Mouse (Mus musculus): ENCODE data around the gene Fat2. TPM values are rescaled to one million over a fixed set of nuclear protein-coding genes. Genes with fewer than 3 reads are reported as not detected.

Gene Fat2
- polyA plus RNA-seq, 1 experiment from 2014 or later = 0.05 TPM

- Histone ChIP-seq H3K9ac (ENCODE audit: low read depth, low read length) (no peak overlapping the region), H3K27me3 (ENCODE audit: insufficient read depth, low read length) (no peaks in the 10 kb centered on the region), H3K36me3 (ENCODE audit: insufficient read depth, low read length) (no peaks in the 10 kb centered on the region), H3K4me3 (replicated peaks; ENCODE audit: low read depth, low read length) (no peak overlapping the region), H3K27ac (no peak overlapping the region), H3K9me3 (replicated peaks; ENCODE audit: low read length) (no peaks in the 10 kb centered on the region), H3K4me2 (ENCODE audit: low read length) (no peak overlapping the region), H3K4me1 (replicated peaks; ENCODE audit: insufficient read depth, low read length) (no peaks in the 10 kb centered on the region)
- 87% methylated on average over 4 of the region's 4 CpGs for WGBS
- TF ChIP-seq CTCF (IDR thresholded peaks at IDR 0.05; ENCODE audit: low read depth) = no peak
- no peak for ATAC-seq (replicated peaks; ENCODE audit: low FRiP score, low read depth)
- no peak for DNase-seq (ENCODE audit: low spot score)
Measured at GRCm38 (mm10) chr11:55334545-55334944, 1.8 kb downstream of the Fat2 start.

DNA sequence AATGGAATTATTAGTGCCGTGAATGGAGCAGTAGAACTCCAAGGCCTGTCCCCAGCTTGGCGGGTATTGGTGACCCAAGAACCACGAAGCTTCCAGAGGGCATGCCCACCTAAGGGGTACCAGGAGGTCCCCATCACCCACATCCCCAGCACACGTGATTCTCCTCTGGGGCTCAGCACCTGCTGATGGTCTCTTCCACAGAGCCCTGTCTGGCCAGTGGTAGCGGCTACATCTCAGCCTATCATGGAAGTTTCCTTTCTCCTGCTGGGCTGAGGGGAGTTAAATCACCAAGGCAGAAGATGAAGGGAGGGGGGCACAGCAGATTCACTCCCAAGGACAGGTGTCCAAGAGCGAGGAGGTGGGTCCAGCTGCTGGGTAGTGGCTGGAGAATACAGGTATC lies 2.3 kb downstream of the Fat2 start:
- Histone ChIP-seq H3K4me1 (replicated peaks; ENCODE audit: insufficient read depth, low read length) (no peaks in the 10 kb centered on the region), H3K27me3 (ENCODE audit: insufficient read depth, low read length) (no peaks in the 10 kb centered on the region), H3K9me3 (replicated peaks; ENCODE audit: low read length) (no peaks in the 10 kb centered on the region), H3K9ac (ENCODE audit: low read depth, low read length) (no peak overlapping the region), H3K4me3 (replicated peaks; ENCODE audit: low read depth, low read length) (no peak overlapping the region), H3K36me3 (ENCODE audit: insufficient read depth, low read length) (no peaks in the 10 kb centered on the region), H3K27ac (no peak overlapping the region), H3K4me2 (ENCODE audit: low read length) (no peak overlapping the region)
- ATAC-seq (replicated peaks; ENCODE audit: low FRiP score, low read depth) (no peak), DNase-seq (ENCODE audit: low spot score) (no peak)
- no peak for TF ChIP-seq CTCF (IDR thresholded peaks at IDR 0.05; ENCODE audit: low read depth)
- 84% methylated on average over 6 of the region's 6 CpGs for WGBS

DNA sequence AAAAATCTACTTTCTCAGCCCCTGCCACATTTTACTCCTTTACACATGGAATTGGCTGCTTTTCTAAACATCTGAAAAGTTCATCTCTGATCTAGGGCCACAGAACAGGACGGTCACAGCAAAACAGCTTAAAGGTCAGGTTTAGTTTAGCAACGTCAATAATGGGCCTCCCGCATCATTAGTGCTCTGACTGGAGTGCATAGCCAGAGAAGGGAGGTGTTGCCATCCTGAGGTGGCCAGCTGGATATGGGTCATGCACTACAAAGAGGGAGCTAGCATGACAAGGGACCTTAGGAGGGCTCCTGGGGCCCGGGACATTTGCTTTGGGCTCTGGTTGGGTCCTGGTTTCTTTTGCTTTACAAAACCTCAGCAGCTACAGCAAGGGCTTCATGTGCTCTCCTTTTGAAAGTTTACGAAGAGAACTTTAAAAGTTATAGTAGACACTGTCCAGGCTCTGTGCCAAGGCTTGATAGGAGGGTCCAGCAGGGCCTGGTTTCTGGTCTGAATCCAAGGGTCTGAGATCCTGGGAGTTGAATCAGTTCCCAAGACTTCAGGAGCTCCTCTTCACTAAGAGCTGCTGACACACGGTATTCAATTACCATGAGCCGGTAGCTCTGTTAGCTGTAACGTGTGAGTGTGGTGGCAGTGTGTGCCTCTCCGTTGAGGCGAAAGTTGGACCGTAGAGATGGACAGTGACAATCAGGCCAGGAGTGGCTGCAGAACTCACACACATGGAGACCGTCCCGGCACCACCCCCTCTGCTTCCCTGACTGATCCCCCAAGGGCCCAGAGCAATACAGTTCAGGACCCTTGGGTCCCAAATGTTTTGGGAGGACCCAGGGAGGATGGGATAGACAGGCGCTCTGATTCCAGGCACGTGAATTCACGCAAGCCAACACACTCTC lies 6.2 kb downstream of the Fat2 start:
- no peak overlapping the region for H3K4me3 ChIP-seq (replicated peaks; ENCODE audit: low read depth, low read length)
- no peak overlapping the region for H3K27ac ChIP-seq
- no peaks in the 10 kb centered on the region for H3K27me3 ChIP-seq (ENCODE audit: insufficient read depth, low read length)
- H3K36me3 ChIP-seq (ENCODE audit: insufficient read depth, low read length) = no peaks in the 10 kb centered on the region
- no peak for ATAC-seq (replicated peaks; ENCODE audit: low FRiP score, low read depth)
- H3K9ac ChIP-seq (ENCODE audit: low read depth, low read length) = no peak overlapping the region
- H3K4me1 ChIP-seq (replicated peaks; ENCODE audit: insufficient read depth, low read length) = no peaks in the 10 kb centered on the region
- no peaks in the 10 kb centered on the region for H3K9me3 ChIP-seq (replicated peaks; ENCODE audit: low read length)
- DNase-seq (ENCODE audit: low spot score) = peak; percentile 65
- 43% methylated on average over 16 of the region's 16 CpGs for WGBS
- no peak overlapping the region for H3K4me2 ChIP-seq (ENCODE audit: low read length)
- no peak for TF ChIP-seq CTCF (IDR thresholded peaks at IDR 0.05; ENCODE audit: low read depth)

DNA sequence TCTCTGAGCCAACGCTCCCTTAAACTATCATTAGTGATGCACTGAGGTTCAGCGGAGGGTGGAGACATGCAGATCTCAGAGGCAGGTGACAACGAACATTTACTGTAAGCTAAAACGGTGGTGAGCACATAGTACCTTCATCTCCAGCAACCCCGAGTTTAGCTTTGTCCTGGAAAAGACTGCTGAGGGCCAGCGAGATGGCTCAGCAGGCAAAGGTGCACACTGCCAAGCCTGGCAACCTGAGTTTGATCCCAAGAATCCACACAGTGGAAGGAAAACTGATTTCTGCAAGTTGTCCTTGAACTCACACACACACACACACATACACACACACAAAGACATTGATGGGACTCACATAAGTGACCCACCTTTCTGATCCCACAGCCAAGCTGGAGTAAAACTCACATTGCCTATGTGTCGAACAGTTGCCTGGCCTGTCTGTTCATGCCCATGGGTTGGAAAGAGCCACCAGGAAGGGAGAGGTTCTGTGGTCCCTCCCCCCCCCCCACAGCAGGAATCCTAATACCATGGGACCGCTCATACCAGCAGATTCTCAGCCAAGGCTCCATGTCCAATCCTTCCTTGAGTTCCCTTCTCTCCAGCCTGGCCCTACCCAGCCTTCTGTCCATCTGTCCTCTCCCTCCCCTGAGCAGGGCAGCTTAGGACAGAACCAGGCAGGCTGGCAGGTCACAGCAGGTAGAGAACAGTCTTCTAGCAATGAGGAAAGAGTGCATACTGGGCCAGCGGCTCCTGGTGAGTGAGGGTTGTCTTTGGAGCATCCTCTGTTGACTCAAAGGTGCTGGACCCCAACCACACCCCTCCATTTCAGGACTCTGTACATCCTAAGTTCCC lies 8.6 kb downstream of the Fat2 start:
- TF ChIP-seq CTCF (IDR thresholded peaks at IDR 0.05; ENCODE audit: low read depth) = no peak
- 85% methylated on average over 9 of the region's 9 CpGs for WGBS
- Histone ChIP-seq H3K27me3 (ENCODE audit: insufficient read depth, low read length) (no peaks in the 10 kb centered on the region), H3K27ac (no peak overlapping the region), H3K4me2 (ENCODE audit: low read length) (no peak overlapping the region), H3K9ac (ENCODE audit: low read depth, low read length) (no peak overlapping the region), H3K36me3 (ENCODE audit: insufficient read depth, low read length) (no peaks in the 10 kb centered on the region), H3K4me1 (replicated peaks; ENCODE audit: insufficient read depth, low read length) (no peaks in the 10 kb centered on the region), H3K4me3 (replicated peaks; ENCODE audit: low read depth, low read length) (no peak overlapping the region), H3K9me3 (replicated peaks; ENCODE audit: low read length) (no peaks in the 10 kb centered on the region)
- DNase-seq (ENCODE audit: low spot score) (no peak), ATAC-seq (replicated peaks; ENCODE audit: low FRiP score, low read depth) (no peak)

DNA sequence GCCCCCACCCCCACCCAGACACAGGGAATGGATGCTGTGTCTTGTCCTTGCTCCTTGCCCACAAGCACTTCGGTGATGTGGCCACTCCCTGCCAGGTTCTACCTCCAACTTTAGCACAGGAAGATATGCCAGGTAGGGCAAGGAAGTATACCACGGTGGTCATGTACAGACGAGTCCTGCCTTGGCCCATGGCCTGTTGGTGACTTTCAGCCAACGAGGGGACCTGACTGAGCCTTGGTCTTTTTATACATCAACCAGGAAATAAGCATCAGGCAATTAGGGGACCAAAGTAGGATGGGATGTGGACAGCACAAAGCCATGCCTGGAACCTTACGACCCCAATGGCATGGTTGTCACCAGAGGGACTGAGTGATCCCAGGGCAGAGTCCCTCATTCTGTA lies 9.3 kb downstream of the Fat2 start:
- no peak for DNase-seq (ENCODE audit: low spot score)
- H3K4me2 ChIP-seq (ENCODE audit: low read length) = no peak overlapping the region
- no peak overlapping the region for H3K27ac ChIP-seq
- H3K4me1 ChIP-seq (replicated peaks; ENCODE audit: insufficient read depth, low read length) = no peaks in the 10 kb centered on the region
- no peak overlapping the region for H3K4me3 ChIP-seq (replicated peaks; ENCODE audit: low read depth, low read length)
- no peak for TF ChIP-seq CTCF (IDR thresholded peaks at IDR 0.05; ENCODE audit: low read depth)
- H3K36me3 ChIP-seq (ENCODE audit: insufficient read depth, low read length) = no peaks in the 10 kb centered on the region
- no peaks in the 10 kb centered on the region for H3K27me3 ChIP-seq (ENCODE audit: insufficient read depth, low read length)
- WGBS = 81% methylated on average over 5 of the region's 5 CpGs
- ATAC-seq (replicated peaks; ENCODE audit: low FRiP score, low read depth) = no peak
- H3K9ac ChIP-seq (ENCODE audit: low read depth, low read length) = no peak overlapping the region
- H3K9me3 ChIP-seq (replicated peaks; ENCODE audit: low read length) = no peaks in the 10 kb centered on the region

- Histone ChIP-seq H3K9ac (ENCODE audit: low read depth, low read length) (no peak overlapping the region), H3K4me2 (ENCODE audit: low read length) (no peak overlapping the region), H3K4me1 (replicated peaks; ENCODE audit: insufficient read depth, low read length) (no peaks in the 10 kb centered on the region), H3K27me3 (ENCODE audit: insufficient read depth, low read length) (no peaks in the 10 kb centered on the region), H3K4me3 (replicated peaks; ENCODE audit: low read depth, low read length) (no peak overlapping the region), H3K9me3 (replicated peaks; ENCODE audit: low read length) (no peaks in the 10 kb centered on the region), H3K36me3 (ENCODE audit: insufficient read depth, low read length) (no peaks in the 10 kb centered on the region), H3K27ac (no peak overlapping the region)
- 68% methylated on average over 7 of the region's 7 CpGs for WGBS
- TF ChIP-seq CTCF (IDR thresholded peaks at IDR 0.05; ENCODE audit: low read depth) = no peak
- DNase-seq (ENCODE audit: low spot score) (peak; percentile 18), ATAC-seq (replicated peaks; ENCODE audit: low FRiP score, low read depth) (0 out of 2 replicates have a peak, but pooled peaks have one; percentile 10)
Measured at GRCm38 (mm10) chr11:55326211-55326610, 10.2 kb downstream of the Fat2 start.
